Mouse (Mus musculus) c-Kit-negative CD71-positive TER-119-positive erythroid progenitor cells, embryonic 14.5 days (primary cell): ENCODE results near the gene Gm3488.
"Not testable (repeated sequence)": the region's sequence is repeated elsewhere in the genome, so short reads cannot be mapped to it uniquely, and the experiment has no call there.

Experiments used
- DNase-seq: peaks from one replicate; pipeline ENCODE4 v3.0.0-alpha.2; 2013; ENCODE audit warnings: low read depth, low spot score

Gm3488 gene

GRCm38 (mm10) chr14:5501374-5501773 lies at the start of gene Gm3488:
TSS of gene Gm3488 (plus strand) at chr14:5501674.
- not testable (repeated sequence) for DNase-seq

- not testable (repeated sequence) for DNase-seq
Measured at GRCm38 (mm10) chr14:5455367-5455766, 46.1 kb upstream of the Gm3488 start, which contains the start of gene Gm3194. TSS of gene Gm3194 (minus strand) at chr14:5455467.

- not testable (repeated sequence) for DNase-seq
Measured at GRCm38 (mm10) chr14:5460469-5460868, 41.0 kb upstream of the Gm3488 start.

GRCm38 (mm10) chr14:5477730-5478129 lies 23.7 kb upstream of the Gm3488 start, which contains the start of gene Gm8246:
TSS of gene Gm8246 (minus strand) at chr14:5477830.
- not testable (repeated sequence) for DNase-seq

GRCm38 (mm10) chr14:5483907-5484306 lies 17.6 kb upstream of the Gm3488 start, which contains the start of gene Gm3187:
TSS of gene Gm3187 (plus strand) at chr14:5484207.
- not testable (repeated sequence) for DNase-seq

- not testable (repeated sequence) for DNase-seq
Measured at GRCm38 (mm10) chr14:5538196-5538595, 36.7 kb downstream of the Gm3488 start, which contains the start of gene Gm3532. TSS of gene Gm3532 (plus strand) at chr14:5538496.
